Mouse (Mus musculus) brain, adult 2 months (tissue): ENCODE measurements around the gene Abcf2.

Experiments used
- DNase-seq: peaks from one replicate; pipeline ENCODE4 v3.0.0; 2011; ENCODE audit warnings: low read depth, low spot score

Gene Abcf2

GRCm38 (mm10) chr5:24577183-24577929, at the start of gene Abcf2:
Gene Abcf2, minus strand, starts transcription at chr5:24577467.
- DNase-seq, result peak; percentile 100

GRCm38 (mm10) chr5:24624822-24625120, 47.5 kb upstream of the Abcf2 start:
- no peak for DNase-seq

- peak; percentile 98 for DNase-seq
Measured at GRCm38 (mm10) chr5:24623986-24624821, 46.9 kb upstream of the Abcf2 start, which contains the start of gene Smarcd3. Gene Smarcd3, minus strand, starts transcription at chr5:24624411.

- peak; percentile 95 for DNase-seq
Measured at GRCm38 (mm10) chr5:24623041-24623985, 46.0 kb upstream of the Abcf2 start.

- peak; percentile 50 for DNase-seq
Measured at GRCm38 (mm10) chr5:24622386-24623040, 45.2 kb upstream of the Abcf2 start.

GRCm38 (mm10) chr5:24620626-24621025, 43.4 kb upstream of the Abcf2 start:
- no peak for DNase-seq

GRCm38 (mm10) chr5:24620116-24620515, 42.8 kb upstream of the Abcf2 start:
- DNase-seq, result no peak

GRCm38 (mm10) chr5:24618921-24619320, 41.7 kb upstream of the Abcf2 start:
- no peak for DNase-seq

GRCm38 (mm10) chr5:24615097-24615496, 37.8 kb upstream of the Abcf2 start:
- DNase-seq, result no peak

GRCm38 (mm10) chr5:24612302-24612649, 35.0 kb upstream of the Abcf2 start:
- DNase-seq, result no peak

GRCm38 (mm10) chr5:24611366-24612301, 34.4 kb upstream of the Abcf2 start:
- peak; percentile 87 for DNase-seq

- no peak for DNase-seq
Measured at GRCm38 (mm10) chr5:24609388-24609787, 32.1 kb upstream of the Abcf2 start.

GRCm38 (mm10) chr5:24605980-24606665, 28.9 kb upstream of the Abcf2 start:
- no peak for DNase-seq

GRCm38 (mm10) chr5:24605321-24605979, 28.2 kb upstream of the Abcf2 start:
- DNase-seq, result no peak

- peak; percentile 92 for DNase-seq
Measured at GRCm38 (mm10) chr5:24604656-24605100, 27.4 kb upstream of the Abcf2 start.

GRCm38 (mm10) chr5:24604080-24604655, 26.9 kb upstream of the Abcf2 start:
- no peak for DNase-seq

GRCm38 (mm10) chr5:24603431-24604010, 26.3 kb upstream of the Abcf2 start:
- no peak for DNase-seq

GRCm38 (mm10) chr5:24602751-24603343, 25.6 kb upstream of the Abcf2 start:
- DNase-seq, result peak; percentile 91
